Mouse (Mus musculus): ENCODE results near the gene Kcnj15.

Gene Kcnj15

DNA sequence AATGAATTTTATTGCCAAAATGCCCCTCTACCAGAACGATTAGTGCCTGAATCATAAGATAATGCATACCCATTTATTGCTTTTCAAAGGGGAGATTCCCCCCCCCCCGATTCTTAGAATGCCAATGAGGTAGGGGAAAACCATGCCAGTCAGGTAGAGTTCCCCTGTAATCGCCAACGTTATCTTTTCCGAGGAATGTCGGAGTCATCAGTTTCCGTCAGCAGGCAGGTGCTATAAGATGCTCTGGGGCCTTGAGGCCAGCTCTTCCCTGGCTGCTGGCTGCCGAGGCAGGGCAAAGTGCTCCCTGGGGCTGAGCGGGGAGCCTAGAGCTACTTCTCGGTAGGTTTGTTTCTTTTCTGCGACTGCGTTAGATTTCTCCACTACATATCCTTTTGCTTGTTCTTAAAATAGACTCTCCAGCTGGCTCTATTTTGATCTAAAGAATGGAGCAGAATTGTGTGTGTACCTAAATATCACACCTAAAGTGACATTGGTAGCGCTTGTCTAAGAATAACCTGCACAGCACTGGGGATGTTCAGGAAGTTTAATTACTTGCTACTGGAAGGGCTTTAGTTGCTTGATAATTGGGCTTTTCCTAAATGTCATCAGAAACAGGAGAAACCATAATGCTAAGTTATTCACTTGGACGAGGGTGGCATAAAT lies 35.6 kb downstream of the Kcnj15 start:
- DNase-seq (ENCODE audit: low spot score), result no peak

DNA sequence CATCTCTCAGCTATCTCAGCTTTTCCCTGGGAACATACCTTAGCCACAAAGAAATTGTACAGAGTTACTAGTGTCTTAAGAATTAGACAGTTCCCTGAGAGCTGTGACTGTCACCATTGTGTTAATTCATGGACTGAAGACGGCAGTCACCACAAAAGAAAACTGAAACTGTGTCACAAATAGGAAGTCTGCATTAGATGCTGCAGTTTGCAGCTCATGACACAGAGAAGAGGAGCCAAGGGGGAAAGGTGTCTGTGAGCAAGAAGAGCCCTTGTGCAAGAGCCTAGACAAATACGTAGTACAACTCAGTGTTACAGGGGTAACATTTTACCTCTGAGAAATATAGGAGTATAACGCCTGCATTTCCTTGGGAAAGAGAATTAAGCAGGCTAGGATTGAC lies 40.3 kb downstream of the Kcnj15 start:
- DNase-seq (ENCODE audit: low spot score), result no peak

DNA sequence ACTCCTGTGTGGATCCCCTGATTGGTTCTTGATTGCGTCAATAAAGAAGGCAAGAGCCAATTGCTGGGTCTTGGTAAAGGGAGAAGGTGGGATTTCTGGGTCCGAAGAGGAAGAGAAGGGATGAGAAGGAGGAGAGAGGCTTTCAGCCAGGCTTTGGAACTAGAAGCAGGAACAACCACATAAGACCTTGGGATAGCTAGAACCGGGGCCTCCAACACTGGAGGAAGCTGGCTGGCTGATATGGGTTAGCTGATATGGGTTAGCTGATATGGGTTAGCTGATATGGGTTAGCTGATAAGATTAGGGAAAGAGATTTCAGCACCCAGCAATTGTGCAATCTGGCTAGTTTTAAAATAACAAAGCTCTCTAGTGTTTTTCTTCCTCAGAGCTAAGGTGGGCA lies 44.3 kb downstream of the Kcnj15 start:
- DNase-seq (ENCODE audit: low spot score), result no peak

DNA sequence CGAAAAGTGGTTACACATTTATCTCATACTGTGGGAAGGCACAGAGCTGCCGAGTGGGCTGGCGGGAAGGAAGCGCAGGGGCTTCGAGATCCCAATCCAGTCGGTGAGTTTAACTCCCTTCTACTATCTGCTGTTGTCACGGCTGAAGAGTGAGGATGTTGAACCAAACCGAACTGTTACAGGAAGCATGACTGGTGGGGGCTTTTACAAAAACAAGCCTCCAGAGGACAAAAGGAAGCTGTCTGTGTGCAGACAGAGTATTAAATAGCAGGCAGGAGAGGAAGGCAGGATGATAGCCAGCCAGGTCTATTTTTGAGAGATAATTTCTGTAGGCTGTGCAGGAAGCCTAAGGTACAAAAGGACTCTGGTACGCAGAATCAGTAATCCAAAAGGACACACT lies 46.3 kb downstream of the Kcnj15 start:
- no peak for DNase-seq (ENCODE audit: low spot score)

DNA sequence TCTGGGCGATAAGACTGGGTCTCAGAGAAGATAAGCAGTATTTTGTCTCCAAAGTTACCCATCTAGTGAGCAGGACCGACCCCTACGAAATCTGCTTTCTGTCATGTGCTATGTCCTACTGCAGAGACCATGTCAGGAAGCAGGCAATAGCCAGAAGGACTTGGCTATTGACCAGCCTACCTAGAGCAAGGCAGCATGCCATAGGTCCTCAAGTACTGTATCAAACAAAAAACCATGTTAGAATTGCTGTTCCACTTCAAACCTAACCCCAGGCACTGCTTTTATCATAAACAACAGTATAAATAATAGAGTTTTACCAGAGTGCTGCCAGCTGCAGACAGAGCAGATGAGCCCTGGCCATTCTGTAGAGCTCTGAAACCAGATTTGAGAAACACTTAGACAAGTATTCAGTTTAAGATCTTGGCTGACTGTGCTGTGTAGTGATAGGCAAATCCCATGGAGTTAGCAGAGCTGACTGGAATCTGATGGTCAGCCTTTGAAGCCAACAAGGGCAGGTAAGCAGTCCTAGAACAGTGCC lies 50.5 kb downstream of the Kcnj15 start:
- DNase-seq (ENCODE audit: low spot score), result no peak

DNA sequence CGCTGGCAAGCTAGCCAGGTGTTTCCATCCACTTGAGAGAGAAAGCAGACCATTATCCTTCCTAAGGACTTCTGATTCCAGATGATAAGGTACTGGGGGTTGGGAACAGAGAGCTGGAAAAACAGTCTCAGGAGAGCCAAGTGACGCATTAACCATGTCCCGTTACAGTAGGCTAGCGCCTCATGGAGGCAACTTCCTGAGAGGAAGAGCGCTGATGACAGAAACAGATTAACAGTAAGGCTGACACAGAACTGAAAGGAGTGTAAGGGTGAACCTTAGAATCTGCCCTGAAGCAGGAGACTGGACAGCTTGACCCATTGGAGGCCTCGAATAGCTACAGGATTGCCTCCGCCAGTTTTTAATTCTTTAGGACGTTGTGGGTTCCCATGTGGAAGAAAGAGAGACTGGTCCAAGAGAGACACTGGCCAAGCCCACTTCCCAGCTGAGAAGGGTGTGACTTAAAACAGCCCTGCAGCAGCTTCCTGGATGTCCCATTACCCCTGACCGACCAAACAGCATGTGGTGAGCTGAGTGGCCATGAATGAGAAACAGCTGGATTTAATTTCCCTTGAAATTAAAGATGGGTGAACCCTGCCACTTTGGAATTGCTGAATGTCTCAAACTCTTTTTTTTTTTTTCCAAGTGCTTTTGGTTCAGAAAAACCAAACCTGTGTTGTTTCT lies 64.7 kb downstream of the Kcnj15 start:
- DNase-seq (ENCODE audit: low spot score), result no peak

DNA sequence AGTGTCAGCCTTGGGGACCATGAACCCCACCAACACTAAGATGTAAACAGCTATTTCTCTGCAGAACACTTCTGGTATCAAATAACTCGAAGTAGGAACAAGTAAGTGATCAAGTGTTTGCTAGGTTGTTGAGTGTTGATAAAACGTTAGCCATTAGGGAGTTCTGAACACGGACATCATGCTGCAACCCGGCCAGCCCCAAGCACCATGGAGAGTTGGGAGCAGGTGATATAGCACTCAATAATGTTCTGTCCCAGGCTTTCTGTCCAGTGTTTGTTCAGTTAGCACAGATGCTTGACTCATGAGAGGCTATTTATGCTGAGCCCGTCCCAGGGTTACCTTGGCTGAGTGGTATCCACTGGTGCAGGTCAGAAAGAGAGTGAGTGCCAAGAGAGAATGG lies 74.8 kb downstream of the Kcnj15 start:
- no peak for DNase-seq (ENCODE audit: low spot score)

DNA sequence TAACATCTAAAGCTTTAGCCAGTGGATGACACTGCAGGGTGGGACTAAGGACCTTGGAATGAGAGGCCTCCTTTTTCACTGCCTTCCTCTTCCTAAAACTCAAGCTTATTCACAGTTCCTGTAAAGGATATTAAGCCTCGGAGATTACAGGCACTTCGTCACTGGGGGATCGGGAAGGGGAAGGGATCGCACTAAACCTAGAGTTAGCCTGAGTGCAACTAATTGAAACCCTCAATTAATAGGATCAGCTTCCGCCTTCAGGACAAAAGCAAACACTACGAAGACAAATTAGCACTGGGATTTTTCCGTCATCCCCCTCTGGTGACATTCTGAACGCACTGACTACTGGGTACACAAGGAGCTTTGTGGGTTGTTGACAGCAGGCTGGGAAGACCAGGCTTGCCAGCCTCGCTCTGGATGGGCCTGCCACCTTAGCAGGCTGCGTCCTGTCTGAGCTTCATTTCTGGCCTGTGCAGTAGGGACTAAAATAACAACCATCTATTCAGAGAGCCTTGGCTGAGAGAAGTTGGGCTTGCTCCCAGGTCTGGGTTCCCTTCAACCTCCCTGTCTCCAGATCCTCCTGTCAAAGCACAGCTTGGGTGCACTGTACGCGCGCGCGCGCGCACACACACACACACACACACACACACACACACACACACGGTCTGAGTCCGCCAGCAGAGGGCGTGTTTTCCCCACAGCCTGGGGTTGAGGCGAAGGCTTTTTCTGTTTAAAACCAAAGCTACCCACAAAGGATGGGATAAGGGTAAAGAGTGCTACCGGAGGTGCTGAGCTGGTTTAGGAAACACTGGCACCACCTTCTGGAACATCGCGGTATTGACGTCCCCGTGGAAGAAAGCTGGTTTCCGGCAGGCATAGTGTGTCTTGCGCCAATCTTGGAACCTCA lies 83.8 kb downstream of the Kcnj15 start:
- peak; percentile 31 for DNase-seq (ENCODE audit: low spot score)

DNA sequence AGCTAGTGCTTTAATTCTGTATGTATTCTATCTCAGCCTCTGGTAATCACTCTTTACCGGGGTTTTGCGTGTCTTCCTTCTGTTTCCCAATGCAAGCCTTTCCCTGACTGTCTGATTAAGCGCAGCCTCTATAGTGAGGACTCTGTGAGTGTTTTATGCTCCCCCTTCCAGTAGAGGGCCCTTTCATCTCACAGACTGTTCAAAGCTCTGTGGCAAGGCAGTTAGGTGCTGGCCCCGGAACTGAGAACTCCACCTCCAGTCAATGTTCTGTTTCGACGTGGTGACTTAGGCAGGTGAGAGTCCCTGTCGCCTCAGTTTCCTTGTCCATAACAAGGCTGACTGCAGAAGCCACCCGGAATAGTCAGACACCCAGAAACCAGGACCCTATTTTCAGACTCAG lies 84.7 kb downstream of the Kcnj15 start:
- DNase-seq (ENCODE audit: low spot score), result no peak

DNA sequence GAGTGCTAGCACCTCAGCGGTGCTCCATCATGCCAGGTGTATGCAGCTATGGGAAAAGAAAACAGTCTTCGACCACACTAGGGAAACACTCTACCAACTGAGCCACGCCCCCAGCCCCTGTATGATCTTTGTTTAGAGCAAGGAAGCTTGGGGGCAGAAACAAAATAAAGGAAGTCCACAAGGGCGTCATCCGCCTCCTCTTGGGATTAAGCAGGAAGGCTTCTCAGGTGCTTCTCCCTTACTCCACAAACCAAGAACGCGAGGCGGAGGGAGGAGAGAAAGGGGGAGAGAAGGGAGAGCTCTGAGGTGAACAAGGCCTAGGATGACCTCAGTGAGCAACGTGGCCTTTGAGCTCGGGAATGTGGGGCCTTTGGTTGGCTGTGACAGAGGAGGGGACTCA lies 87.6 kb downstream of the Kcnj15 start:
- DNase-seq (ENCODE audit: low spot score), result no peak

DNA sequence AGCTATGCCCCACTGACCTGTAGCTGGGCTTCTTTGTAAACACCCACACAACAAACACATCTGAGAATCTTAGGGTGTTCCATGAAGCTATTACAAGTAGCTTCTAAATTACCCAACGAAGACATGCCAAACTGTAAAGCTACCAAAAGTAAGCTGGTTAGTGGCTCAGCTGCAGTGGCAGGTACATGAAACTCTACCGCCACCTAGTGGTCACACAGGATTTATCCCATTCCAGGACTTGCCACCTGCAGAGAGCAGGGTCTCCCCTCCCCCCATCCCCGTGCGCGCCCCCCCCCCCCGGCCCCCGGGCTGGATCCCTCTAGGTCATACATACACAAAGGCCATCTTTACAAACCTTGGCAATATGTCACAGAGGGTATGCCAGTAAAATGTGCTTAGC lies 88.5 kb downstream of the Kcnj15 start:
- DNase-seq (ENCODE audit: low spot score), result peak; percentile 26

DNA sequence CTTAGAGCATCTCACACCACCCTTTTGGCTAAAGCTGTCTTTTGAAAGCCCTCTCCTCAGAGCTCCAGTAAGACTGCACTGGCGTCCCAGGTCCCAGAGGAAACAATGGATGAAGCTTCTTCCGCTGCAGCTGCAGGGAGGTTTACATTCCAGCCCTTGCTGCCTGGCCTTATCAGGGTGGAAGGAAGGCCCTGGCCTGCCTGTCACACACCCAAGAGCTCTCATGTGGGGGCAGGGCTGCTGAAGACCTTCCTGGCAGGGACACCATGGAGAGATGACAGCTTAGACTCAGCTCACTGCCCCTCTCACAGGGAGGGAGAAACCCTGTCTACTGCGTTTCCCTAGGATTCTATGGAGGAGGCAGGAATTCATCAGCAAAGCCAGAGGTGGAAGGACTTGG lies 89.8 kb downstream of the Kcnj15 start:
- DNase-seq (ENCODE audit: low spot score), result no peak

DNA sequence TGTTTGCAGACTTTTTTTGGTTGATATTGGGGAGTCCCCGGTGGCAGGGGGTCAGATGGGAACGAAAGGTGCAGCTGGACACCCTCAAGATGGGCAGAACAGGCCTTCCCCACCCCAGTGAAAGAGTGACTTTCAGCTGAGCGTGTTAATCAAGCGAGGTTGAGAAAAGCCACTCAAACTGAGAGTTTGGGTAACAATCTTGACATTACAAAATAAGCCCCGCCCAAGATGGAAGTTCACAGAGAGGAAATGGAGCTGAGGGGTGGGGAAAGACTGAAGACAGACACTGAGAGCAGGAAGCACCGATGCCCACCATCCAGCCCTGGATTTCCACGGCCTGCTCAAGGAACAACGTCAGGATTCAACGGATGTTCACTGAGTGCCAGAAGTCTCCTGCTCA lies 91.2 kb downstream of the Kcnj15 start:
- DNase-seq (ENCODE audit: low spot score), result no peak

DNA sequence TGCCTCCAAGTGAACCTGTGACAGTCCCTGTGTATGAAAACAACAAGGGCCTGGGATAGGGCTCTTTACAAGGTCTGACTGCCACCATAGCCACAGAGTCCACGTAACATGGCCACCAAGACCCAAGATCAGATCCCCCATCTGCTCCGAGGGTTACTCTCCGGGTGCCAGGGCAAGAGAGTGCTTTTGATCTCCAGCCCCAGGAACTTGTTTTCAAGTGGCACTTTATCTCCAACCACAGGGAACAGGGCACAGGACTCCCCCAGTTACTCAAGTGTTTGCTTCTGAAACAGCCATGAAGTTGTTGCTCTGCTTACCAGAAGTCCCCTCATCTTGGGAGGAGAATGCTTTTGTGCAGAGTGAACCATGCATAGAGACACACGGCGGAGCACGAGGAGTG lies 92.0 kb downstream of the Kcnj15 start:
- no peak for DNase-seq (ENCODE audit: low spot score)

DNA sequence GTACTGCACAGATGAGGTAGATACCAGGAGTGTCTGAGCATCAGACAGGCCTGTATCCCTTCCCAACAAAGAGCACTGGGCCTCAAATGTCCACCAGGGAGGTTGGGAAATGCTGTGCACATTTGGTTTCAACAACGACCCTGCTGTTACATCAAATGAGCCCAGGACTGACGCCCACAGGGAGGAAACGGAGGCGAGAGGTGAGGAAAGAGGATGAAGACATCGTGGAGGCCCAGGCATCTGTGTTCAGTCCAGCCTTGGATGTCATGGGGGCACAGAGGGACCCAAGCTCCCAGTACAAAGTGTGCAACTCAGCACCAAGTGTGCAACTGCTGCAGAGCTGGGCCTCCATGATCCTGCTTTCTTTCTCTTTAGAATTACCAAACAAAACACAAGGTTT lies 92.4 kb downstream of the Kcnj15 start:
- DNase-seq (ENCODE audit: low spot score), result no peak

Data from spleen, adult 12 weeks (tissue).